19 mouse cellular contexts compared by ENCODE assay signal in the genomic region with DNA sequence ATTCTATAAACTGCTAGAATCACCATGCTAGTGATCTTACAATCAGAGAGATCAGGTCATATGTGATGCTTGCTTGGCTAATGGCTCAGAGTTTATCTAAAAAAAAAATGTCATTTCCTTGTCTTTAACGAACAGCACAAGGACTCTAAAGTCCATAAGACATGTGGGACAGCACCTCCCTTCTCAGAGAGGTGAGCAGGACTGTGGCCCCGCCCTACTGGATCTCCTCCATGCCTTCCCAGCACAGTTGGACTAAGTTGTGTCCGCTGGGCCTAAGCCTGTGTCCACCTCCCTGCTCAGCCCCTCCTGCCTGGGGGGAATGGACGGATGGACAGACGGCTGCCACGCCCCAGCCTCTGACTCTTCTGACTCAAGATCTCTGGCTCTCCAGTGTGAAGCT. TPM values are rescaled to one million over a fixed set of nuclear protein-coding genes. Genes with fewer than 3 reads are reported as not detected.
"Had no signal": no experiment of that assay in that cellular context is flagged by ENCODE, and none has a peak within 500 bp of the region (broad histone marks: within the 10 kb centered on the region; RNA-seq: fewer than 3 reads in every experiment).

No protein-coding gene starts in this region.

- DNase-seq: lung, adult 18-20 months; lung, embryonic 14.5 days; lung, postnatal 10 days; lung, postnatal 4 days; midbrain, embryonic 14.5 days; retina, postnatal 1 day; right cerebral cortex, adult 18-20 months; right cerebral cortex, postnatal 25 days; right cerebral cortex, postnatal 4 days; spleen, adult 18-20 months; thymus, adult 2 months; thymus, postnatal 25 days; thymus, postnatal 4 days had no signal

- H3K4me3 ChIP-seq: midbrain, embryonic 10.5 days; midbrain, embryonic 12.5 days; myocyte; neural tube, embryonic 13.5 days; neural tube, embryonic 15.5 days had no signal

- H3K4me1 ChIP-seq: midbrain, embryonic 10.5 days; midbrain, embryonic 12.5 days; neural tube, embryonic 13.5 days; neural tube, embryonic 15.5 days had no signal

- H3K27ac ChIP-seq: midbrain, embryonic 10.5 days; midbrain, embryonic 12.5 days; neural tube, embryonic 13.5 days; neural tube, embryonic 15.5 days had no signal

- ATAC-seq: midbrain, embryonic 16.5 days had no signal

- H3K4me2 ChIP-seq: lung, embryonic 14.5 days; midbrain, embryonic 12.5 days; neural tube, embryonic 13.5 days; neural tube, embryonic 15.5 days had no signal

- H3K27me3 ChIP-seq: midbrain, embryonic 12.5 days; neural tube, embryonic 13.5 days; neural tube, embryonic 15.5 days had no signal

- H3K9ac ChIP-seq: lung, embryonic 14.5 days; midbrain, embryonic 12.5 days; neural tube, embryonic 13.5 days; neural tube, embryonic 15.5 days had no signal

- H3K9me3 ChIP-seq: midbrain, embryonic 10.5 days; midbrain, embryonic 12.5 days; neural tube, embryonic 13.5 days; neural tube, embryonic 15.5 days had no signal

RNA-seq across cellular contexts. Expression of gene Sla2, which starts 48.0 kb away (rescaled TPM):
- polyA plus RNA-seq: midbrain, embryonic 16.5 days; neural tube, embryonic 13.5 days had no signal
